Mouse (Mus musculus): ENCODE results near the gene Zfp382. TPM values are rescaled to one million over a fixed set of nuclear protein-coding genes. Genes with fewer than 3 reads are reported as not detected.

Zfp382 gene
- polyA plus RNA-seq, 1 experiment: 3.8 TPM

GRCm38 (mm10) chr7:30090970-30091585 is 30.7 kb upstream of the Zfp382 start:
- no peaks in the 10 kb centered on the region for H3K36me3 ChIP-seq (ENCODE audit: control insufficient read depth, insufficient read depth)
- H3K27me3 ChIP-seq (ENCODE audit: control insufficient read depth, insufficient read depth, insufficient read length): no peaks in the 10 kb centered on the region
- H3K79me2 ChIP-seq (ENCODE audit: control insufficient read depth, insufficient read depth): peaks cover 31% of the 10 kb centered on the region
- TF ChIP-seq USF1 (IDR thresholded peaks at IDR 0.05; ENCODE audit: low read depth): no peak
- TF ChIP-seq MYOG (IDR thresholded peaks at IDR 0.05; ENCODE audit: control insufficient read depth, extremely low read depth, insufficient read length): no peak
- no peak for TF ChIP-seq CTCF (IDR thresholded peaks at IDR 0.05; ENCODE audit: control insufficient read depth, insufficient read depth, insufficient read length)
- TF ChIP-seq MAX (IDR thresholded peaks at IDR 0.05): no peak
- no peak for TF ChIP-seq FOSL1 (IDR thresholded peaks at IDR 0.05; ENCODE audit: insufficient read depth, low read length, poor library complexity, severe bottlenecking)
- TF ChIP-seq CEBPB (IDR thresholded peaks at IDR 0.05; ENCODE audit: low read depth): no peak
- TF ChIP-seq MYOD1 (IDR thresholded peaks at IDR 0.05; ENCODE audit: control insufficient read depth, insufficient read length, low read depth): no peak
- peaks cover 9% of the 10 kb centered on the region for H3K79me3 ChIP-seq (ENCODE audit: low read depth)
- H3ac ChIP-seq (ENCODE audit: control insufficient read depth, insufficient read length, low read depth): no peak overlapping the region
- peak overlapping the region; percentile 39 for H3K4me3 ChIP-seq (ENCODE audit: insufficient read depth, poor library complexity, severe bottlenecking)

DNA sequence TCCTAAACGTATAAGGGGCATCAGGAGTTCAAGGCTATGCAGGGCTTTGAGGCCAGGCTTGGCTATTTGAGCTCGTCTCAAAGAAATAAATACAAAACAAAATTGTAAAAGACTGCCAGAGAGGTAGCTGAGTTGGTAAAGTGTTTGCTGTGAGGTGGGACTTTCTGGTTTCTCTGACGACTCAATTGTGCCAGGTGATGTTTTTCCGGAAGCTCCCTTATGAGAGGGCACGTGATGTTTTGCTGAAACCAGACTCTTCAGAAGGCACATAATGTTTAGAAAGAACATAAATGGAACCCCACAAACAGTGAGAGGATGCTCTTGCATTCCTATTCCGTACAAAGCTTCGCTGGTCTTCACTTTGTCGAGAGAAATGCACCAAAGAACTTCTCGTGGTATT is 29.1 kb upstream of the Zfp382 start:
- Histone ChIP-seq H3K4me3 (ENCODE audit: insufficient read depth, poor library complexity, severe bottlenecking) (no peak overlapping the region), H3ac (ENCODE audit: control insufficient read depth, insufficient read length, low read depth) (no peak overlapping the region), H3K36me3 (ENCODE audit: control insufficient read depth, insufficient read depth) (peaks cover 3% of the 10 kb centered on the region), H3K27me3 (ENCODE audit: control insufficient read depth, insufficient read depth, insufficient read length) (no peaks in the 10 kb centered on the region), H3K79me3 (ENCODE audit: low read depth) (peaks cover 20% of the 10 kb centered on the region), H3K79me2 (ENCODE audit: control insufficient read depth, insufficient read depth) (peaks cover 45% of the 10 kb centered on the region)
- TF ChIP-seq CTCF (IDR thresholded peaks at IDR 0.05; ENCODE audit: control insufficient read depth, insufficient read depth, insufficient read length) (no peak), MYOD1 (IDR thresholded peaks at IDR 0.05; ENCODE audit: control insufficient read depth, insufficient read length, low read depth) (no peak), USF1 (IDR thresholded peaks at IDR 0.05; ENCODE audit: low read depth) (no peak), MYOG (IDR thresholded peaks at IDR 0.05; ENCODE audit: control insufficient read depth, extremely low read depth, insufficient read length) (no peak), MAX (IDR thresholded peaks at IDR 0.05) (no peak), CEBPB (IDR thresholded peaks at IDR 0.05; ENCODE audit: low read depth) (no peak), FOSL1 (IDR thresholded peaks at IDR 0.05; ENCODE audit: insufficient read depth, low read length, poor library complexity, severe bottlenecking) (no peak)

DNA sequence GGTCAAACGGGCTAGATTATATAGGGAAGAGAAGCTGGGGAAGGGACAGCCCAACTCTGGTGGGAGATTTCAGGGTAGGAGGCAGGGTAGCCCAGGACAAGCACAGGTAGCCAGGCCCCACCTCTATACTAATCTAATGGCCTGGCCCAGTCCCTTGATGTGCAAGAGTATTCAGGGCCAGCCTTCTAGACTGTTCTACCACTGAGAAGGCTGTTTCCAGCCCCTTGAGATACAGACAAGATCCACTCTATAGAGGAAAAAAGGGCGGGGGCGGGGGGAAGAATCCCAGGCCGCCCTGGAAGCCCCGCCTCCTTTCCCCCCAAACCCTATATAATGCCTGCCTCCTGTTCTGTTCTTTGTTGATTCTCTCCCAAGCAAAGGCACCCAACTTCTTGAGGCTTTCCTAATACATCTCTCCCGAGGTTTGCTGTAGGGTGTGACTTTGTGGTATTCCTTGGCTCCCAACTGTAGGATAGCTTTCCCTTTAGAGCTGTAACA is 27.8 kb upstream of the Zfp382 start:
- Histone ChIP-seq H3K79me2 (ENCODE audit: control insufficient read depth, insufficient read depth) (peaks cover 45% of the 10 kb centered on the region), H3K79me3 (ENCODE audit: low read depth) (peaks cover 27% of the 10 kb centered on the region), H3K4me3 (ENCODE audit: insufficient read depth, poor library complexity, severe bottlenecking) (no peak overlapping the region), H3K36me3 (ENCODE audit: control insufficient read depth, insufficient read depth) (peaks cover 10% of the 10 kb centered on the region), H3ac (ENCODE audit: control insufficient read depth, insufficient read length, low read depth) (no peak overlapping the region), H3K27me3 (ENCODE audit: control insufficient read depth, insufficient read depth, insufficient read length) (no peaks in the 10 kb centered on the region)
- TF ChIP-seq MYOD1 (IDR thresholded peaks at IDR 0.05; ENCODE audit: control insufficient read depth, insufficient read length, low read depth) (no peak), CEBPB (IDR thresholded peaks at IDR 0.05; ENCODE audit: low read depth) (no peak), USF1 (IDR thresholded peaks at IDR 0.05; ENCODE audit: low read depth) (no peak), FOSL1 (IDR thresholded peaks at IDR 0.05; ENCODE audit: insufficient read depth, low read length, poor library complexity, severe bottlenecking) (no peak), MYOG (IDR thresholded peaks at IDR 0.05; ENCODE audit: control insufficient read depth, extremely low read depth, insufficient read length) (no peak), CTCF (IDR thresholded peaks at IDR 0.05; ENCODE audit: control insufficient read depth, insufficient read depth, insufficient read length) (no peak), MAX (IDR thresholded peaks at IDR 0.05) (no peak)

DNA sequence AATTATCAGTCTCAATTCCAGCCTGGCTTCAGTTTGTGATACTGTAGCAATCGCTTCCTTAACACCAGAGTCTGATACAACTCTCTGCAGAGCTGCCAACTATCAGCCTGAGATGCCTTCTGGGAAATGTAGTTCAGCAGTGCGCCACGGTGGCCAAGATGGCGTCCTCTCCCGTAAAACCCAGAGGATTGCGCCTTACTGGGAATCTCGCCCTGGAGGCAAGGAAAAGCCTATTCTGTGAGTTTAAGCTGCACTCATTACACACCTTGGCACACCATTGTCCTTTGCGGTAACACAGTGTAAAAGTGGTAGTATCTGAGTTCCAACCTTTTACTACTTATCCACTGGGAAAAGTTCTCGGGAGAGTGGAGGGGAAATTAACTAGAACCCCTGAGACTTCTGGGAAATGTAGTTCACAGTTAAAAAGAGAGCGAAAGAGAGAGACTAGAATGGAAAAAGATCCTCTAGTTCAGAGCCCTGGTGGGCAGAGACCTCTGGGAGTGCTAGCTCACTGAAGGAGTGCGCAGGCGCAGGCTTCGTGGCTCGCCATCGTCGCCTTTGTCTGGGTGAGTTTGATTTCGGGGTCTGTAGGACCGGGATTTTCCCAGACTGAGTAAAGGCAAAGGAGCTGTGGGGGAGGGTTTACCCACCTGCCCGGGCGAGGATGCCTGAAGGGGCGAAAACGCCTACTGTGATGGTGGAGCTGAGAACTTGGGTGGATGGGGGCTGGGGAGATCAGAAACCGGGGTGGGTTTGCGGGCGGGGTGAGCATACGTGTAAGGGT is 26.9 kb upstream of the Zfp382 start, which contains the start of gene Zfp260:
TSS of gene Zfp260 (plus strand) at position 132 of the 784 bp plus-strand sequence.
- H3K27me3 ChIP-seq (ENCODE audit: control insufficient read depth, insufficient read depth, insufficient read length): no peaks in the 10 kb centered on the region
- H3K79me2 ChIP-seq (ENCODE audit: control insufficient read depth, insufficient read depth): peaks cover 44% of the 10 kb centered on the region
- H3K36me3 ChIP-seq (ENCODE audit: control insufficient read depth, insufficient read depth): peaks cover 18% of the 10 kb centered on the region
- H3K4me3 ChIP-seq (ENCODE audit: insufficient read depth, poor library complexity, severe bottlenecking): peak within 1 kb of the TSS; percentile 64
- H3K79me3 ChIP-seq (ENCODE audit: low read depth): peaks cover 31% of the 10 kb centered on the region
- TF ChIP-seq MYOG (IDR thresholded peaks at IDR 0.05; ENCODE audit: control insufficient read depth, extremely low read depth, insufficient read length): no peak
- no peak for TF ChIP-seq FOSL1 (IDR thresholded peaks at IDR 0.05; ENCODE audit: insufficient read depth, low read length, poor library complexity, severe bottlenecking)
- TF ChIP-seq MAX (IDR thresholded peaks at IDR 0.05): no peak
- TF ChIP-seq CTCF (IDR thresholded peaks at IDR 0.05; ENCODE audit: control insufficient read depth, insufficient read depth, insufficient read length): no peak
- no peak for TF ChIP-seq USF1 (IDR thresholded peaks at IDR 0.05; ENCODE audit: low read depth)
- TF ChIP-seq MYOD1 (IDR thresholded peaks at IDR 0.05; ENCODE audit: control insufficient read depth, insufficient read length, low read depth): no peak
- TF ChIP-seq CEBPB (IDR thresholded peaks at IDR 0.05; ENCODE audit: low read depth): no peak
- peak within 1 kb of the TSS; percentile 92 for H3ac ChIP-seq (ENCODE audit: control insufficient read depth, insufficient read length, low read depth)

- peaks cover 44% of the 10 kb centered on the region for H3K79me2 ChIP-seq (ENCODE audit: control insufficient read depth, insufficient read depth)
- H3K36me3 ChIP-seq (ENCODE audit: control insufficient read depth, insufficient read depth): peaks cover 25% of the 10 kb centered on the region
- peak overlapping the region; percentile 64 for H3K4me3 ChIP-seq (ENCODE audit: insufficient read depth, poor library complexity, severe bottlenecking)
- peaks cover 33% of the 10 kb centered on the region for H3K79me3 ChIP-seq (ENCODE audit: low read depth)
- TF ChIP-seq FOSL1 (IDR thresholded peaks at IDR 0.05; ENCODE audit: insufficient read depth, low read length, poor library complexity, severe bottlenecking) (no peak), USF1 (IDR thresholded peaks at IDR 0.05; ENCODE audit: low read depth) (no peak), MYOD1 (IDR thresholded peaks at IDR 0.05; ENCODE audit: control insufficient read depth, insufficient read length, low read depth) (no peak), MAX (IDR thresholded peaks at IDR 0.05) (no peak), CEBPB (IDR thresholded peaks at IDR 0.05; ENCODE audit: low read depth) (no peak), CTCF (IDR thresholded peaks at IDR 0.05; ENCODE audit: control insufficient read depth, insufficient read depth, insufficient read length) (no peak), MYOG (IDR thresholded peaks at IDR 0.05; ENCODE audit: control insufficient read depth, extremely low read depth, insufficient read length) (no peak)
- peak overlapping the region; percentile 50 for H3ac ChIP-seq (ENCODE audit: control insufficient read depth, insufficient read length, low read depth)
- H3K27me3 ChIP-seq (ENCODE audit: control insufficient read depth, insufficient read depth, insufficient read length): no peaks in the 10 kb centered on the region
Measured at GRCm38 (mm10) chr7:30095551-30096125, 26.1 kb upstream of the Zfp382 start.
